Mouse (Mus musculus) thymus, postnatal 10 days (tissue): Measurements from ENCODE around the gene Reep3.

Source experiments
- DNase-seq, 2 experiments: peaks; one replicate each; pipeline ENCODE4 v3.0.0; 2021; ENCODE audit warnings: low spot score in 2 of 2

Reep3 gene

DNA sequence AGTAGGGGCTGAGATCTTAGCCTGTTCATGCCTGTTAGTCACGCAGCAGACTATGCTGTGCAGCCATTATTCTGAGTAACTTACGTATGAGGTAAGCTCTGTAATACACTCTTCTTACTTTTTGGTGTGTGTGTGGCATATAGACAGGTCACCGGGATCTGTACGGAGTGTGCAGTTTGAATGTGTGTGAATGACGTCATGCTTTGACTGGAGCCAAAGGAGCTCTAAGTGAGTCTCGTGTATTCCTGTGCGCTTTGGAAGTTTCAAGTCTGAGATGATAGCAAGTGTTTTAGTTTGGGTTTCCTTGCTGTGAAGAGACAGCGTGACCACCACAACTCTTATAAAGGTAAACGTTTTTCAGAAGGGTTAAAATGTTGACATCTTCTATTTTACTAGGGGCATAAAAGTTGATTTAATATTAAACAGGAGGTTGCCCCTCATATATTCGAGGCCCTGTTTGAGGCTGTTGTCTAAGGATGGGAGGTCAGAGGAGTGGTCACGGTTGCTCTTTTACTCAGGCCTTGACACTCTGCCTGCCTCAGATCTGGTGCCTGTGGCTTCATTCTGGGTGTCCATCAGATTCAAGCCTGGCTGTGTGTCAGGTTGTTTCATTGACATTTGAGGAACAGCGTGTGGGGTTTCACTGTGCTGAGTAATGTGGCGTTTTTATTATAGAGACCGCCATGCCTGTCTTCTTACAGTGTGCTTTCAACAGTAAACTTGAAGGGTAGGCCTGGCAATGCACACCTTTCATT, 14.5 kb upstream of the Reep3 start:
- no peak for DNase-seq

DNA sequence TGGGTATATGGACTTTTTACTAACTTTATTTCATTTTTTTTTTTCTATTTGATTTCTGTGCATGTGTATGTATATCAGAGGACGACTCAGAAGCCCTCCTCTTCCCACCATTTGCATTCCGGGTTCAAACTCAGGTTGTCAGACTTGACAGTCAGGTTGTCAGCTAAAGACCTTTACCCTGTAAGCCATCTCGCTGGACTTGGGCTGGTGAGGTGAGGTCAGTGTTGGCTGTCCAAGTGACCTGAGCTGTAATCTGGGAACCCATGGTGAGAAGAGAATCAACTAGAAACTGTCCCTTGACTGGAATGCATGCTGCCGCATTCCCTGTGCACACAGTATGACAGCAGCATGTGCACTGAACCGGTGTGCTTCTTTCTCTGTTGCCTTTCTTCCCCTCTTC, 12.9 kb upstream of the Reep3 start:
- DNase-seq, result no peak

DNA sequence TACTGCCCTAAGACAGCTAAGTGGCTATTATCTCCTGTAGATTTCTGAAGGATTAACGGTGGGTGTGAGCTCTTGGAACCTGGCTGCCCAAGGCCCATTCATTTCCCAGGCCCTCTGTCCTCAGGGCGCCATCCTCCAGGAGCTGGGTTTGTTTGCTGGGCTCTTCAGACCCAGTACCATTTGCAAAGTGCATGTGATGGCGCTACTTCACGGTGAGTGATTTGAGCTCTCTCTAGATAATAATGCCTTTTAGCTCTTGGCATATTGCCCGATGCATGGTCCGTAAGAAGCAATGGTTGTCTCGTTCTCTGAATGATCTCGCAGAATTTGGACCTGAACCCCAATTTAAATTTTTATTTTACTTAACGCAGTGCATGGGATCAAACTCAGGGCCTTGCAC, 11.4 kb upstream of the Reep3 start:
- DNase-seq, result no peak

GRCm38 (mm10) chr10:67107017-67107761, 10.4 kb upstream of the Reep3 start:
- DNase-seq, result no peak

- no peak for DNase-seq
Observed at GRCm38 (mm10) chr10:67106400-67106799, 9.7 kb upstream of the Reep3 start.

- DNase-seq, result no peak
Observed at GRCm38 (mm10) chr10:67105331-67106217, 8.8 kb upstream of the Reep3 start.

- no peak for DNase-seq
Observed at GRCm38 (mm10) chr10:67104543-67104942, 7.8 kb upstream of the Reep3 start.

DNA sequence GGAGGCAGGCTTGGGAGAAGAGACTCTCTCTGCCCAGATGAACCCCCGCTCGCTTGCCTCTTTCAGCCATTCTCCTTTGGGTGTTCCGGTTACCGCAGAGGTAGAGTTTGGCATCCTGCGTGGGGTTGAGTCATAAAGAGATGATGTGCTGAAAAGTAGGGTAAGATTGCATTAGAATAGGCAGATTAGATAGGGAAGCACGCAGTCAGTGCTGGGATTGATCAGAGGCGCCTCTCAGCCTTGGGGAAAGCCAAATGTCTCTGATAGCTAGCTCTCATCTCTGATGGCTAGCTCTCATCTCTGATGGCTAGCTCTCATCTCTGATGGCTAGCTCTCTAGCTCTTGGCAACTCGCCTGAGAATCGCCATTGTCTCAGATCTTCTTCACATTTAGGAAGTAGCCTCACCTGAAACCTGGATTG, 4.1 kb upstream of the Reep3 start:
- no peak for DNase-seq

GRCm38 (mm10) chr10:67100011-67100661, 3.4 kb upstream of the Reep3 start:
- DNase-seq, result no peak

DNA sequence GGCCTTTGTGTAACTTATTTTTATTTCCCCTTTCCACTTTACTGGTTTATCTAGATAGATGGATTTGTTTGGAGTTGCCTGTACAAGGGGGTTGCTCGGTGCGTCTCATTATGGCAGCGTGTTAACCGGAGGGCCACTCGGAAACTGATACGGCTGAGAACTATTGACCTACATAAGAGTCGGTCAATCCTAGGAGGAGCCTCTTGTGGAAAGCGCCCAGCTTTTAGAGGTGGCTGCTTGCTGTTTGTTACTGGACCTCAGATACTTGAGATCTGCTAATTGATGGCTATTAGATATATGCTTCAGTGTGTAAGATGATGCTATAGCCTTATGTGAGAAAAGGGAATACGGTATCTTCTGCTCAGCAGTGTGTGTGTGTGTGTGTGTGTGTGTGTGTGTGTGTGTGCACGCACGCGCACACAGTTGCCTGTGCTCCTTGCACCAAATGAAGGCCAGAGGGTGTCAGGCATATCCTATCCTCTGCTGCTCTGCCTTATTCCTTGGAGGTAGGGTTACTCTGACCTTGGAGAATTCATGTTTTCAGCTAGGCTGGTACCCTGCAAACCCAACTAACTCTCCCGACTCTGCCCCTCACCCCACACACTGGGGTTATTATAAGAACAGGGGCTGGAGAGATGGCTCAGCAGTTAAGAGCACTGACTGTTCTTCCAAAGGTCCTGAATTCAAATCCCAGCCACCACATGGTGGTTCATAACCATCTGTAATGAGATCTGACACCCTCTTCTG, 2.6 kb upstream of the Reep3 start:
- DNase-seq, result no peak

DNA sequence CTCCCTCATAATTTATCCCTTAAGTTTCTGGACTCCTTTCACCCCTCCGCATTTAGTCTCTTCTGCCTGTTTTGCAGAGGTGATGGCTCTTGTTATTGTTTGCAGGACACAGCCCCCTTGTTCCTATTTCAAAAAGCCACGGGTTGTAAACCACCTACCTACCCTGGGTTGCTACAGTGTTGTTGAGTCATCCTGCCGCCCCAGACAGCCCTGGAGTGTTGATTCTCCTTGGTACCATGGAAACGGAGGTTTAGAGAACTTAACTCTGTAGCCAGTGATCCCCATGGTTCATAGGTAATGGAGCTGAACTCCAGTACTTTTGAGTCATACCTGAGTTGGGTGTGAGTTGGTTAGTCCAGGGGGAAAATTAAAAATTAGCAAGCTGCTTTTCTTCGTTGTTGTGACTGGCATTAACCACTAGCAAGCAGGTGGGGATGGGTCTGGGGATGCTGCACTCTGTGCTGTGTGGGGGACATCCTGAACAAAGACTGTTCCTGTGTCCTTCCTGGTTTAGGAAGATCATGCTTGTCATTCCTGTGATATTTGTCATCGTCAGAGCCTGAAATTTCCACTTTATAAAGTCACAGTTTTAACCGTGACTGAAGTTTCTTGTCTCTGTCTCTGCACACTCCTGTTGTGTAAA, 1.8 kb upstream of the Reep3 start:
- DNase-seq, result no peak

GRCm38 (mm10) chr10:67097437-67098150, 849 bp upstream of the Reep3 start:
- DNase-seq, result peak in 1 of 2 experiments; percentile 14

GRCm38 (mm10) chr10:67095798-67096620, 736 bp downstream of the Reep3 start, which contains the start of gene Jmjd1c:
TSS of gene Jmjd1c (plus strand) at chr10:67096125.
- DNase-seq, result peak; percentile 65 to 70

- no peak for DNase-seq
Observed at GRCm38 (mm10) chr10:67094922-67095321, 1.8 kb downstream of the Reep3 start.

DNA sequence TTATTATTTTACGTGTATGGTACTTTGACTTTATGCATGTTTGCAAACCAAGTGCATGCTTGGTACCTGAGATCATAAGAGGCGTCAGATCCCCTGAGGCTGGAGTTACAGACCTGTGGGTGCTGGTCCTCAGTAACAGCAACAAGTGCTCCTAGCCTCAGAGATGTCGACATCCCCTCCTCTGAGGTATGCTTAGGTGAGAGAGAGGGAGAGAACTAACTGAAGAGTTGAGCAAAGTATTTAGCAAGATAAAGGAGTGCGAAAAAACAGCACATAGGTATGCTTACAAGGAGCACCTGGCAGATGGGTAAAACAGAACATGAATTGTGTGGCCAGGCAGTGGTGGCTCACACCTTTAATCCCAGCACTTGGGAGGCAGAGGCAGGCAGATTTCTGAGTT, 6.1 kb downstream of the Reep3 start:
- no peak for DNase-seq

GRCm38 (mm10) chr10:67087447-67088226, 9.1 kb downstream of the Reep3 start:
- DNase-seq, result no peak

DNA sequence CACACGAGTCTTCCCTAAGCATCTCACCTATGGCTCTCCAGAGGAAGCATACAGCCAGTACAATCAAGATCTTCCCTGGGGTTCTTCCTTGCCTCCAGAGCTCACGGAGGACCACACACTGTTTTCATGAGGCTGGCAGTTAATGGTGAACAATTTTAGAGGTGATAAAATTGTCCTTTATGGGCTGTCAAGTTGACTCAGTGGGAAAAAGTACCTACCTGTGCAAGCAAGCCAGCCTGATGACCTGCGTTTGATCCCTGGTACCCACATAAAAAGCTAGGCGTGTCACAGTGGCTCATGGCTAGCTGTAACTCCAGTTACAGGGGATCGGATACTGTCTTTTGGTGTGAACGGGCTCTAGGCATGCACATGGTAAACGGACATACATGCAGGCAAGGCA, 10.8 kb downstream of the Reep3 start:
- no peak for DNase-seq

DNA sequence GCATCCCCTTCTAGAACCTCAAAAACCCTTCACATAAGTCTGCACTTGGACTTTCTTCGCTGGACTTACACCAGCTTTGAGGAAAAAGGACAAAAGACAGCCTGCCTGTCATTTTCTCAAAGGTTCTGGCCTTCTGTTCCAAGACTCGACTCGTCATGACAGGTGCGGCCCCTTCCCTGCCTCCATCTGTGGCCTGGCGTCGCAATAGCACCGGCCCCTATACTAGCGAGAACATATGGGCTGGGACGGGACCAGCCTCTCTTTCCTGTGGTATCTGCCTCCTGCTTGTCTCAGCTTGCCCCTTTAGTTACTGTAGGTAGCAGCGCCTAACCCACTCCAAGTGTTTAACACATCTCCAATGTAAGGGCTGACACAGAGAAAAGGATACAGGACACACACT, 11.6 kb downstream of the Reep3 start:
- no peak for DNase-seq
